Mouse (Mus musculus) G1E (cell line): ENCODE measurements around the gene Itsn1.

Source experiments
- CTCF ChIP-seq: IDR thresholded peaks from 2 replicates; pipeline ENCODE4 v1.5.1; 2012; ENCODE audit warnings: low read depth, low read length, inconsistent platforms, mixed read lengths
- GATA1 ChIP-seq: IDR thresholded peaks from 2 replicates; pipeline ENCODE4 v1.6.1; 2012; ENCODE audit warnings: borderline replicate concordance, low read length, inconsistent platforms, mixed read lengths
- GATA2 ChIP-seq: IDR thresholded peaks from 2 replicates; pipeline ENCODE4 v1.6.1; 2012; ENCODE audit warnings: low read depth, low read length, inconsistent platforms, borderline replicate concordance
- POLR2AphosphoS5 ChIP-seq: IDR thresholded peaks from 2 replicates; pipeline ENCODE4 v1.6.1; 2012; ENCODE audit warnings: low read depth, low read length, inconsistent platforms; ENCODE audit not compliant: insufficient replicate concordance
- TAL1 ChIP-seq: conservative IDR thresholded peaks from 2 replicates; pipeline ENCODE4 v1.6.1; 2012; ENCODE audit warnings: low read depth, low read length, inconsistent platforms, mixed read lengths

- TF ChIP-seq CTCF (no peak), POLR2AphosphoS5 (no peak), GATA1 (no peak), TAL1 (no peak), GATA2 (no peak)
Measured at GRCm38 (mm10) chr16:91946261-91946660, 217.2 kb downstream of the Itsn1 start.
